Mouse (Mus musculus): ENCODE measurements around the gene Slc22a1. TPM values are rescaled to one million over a fixed set of nuclear protein-coding genes. Genes with fewer than 3 reads are reported as not detected.

Gene Slc22a1
- total RNA-seq, 1 experiment from 2014 or later: not detected

Other genes with a start within 250 kb of the Slc22a1 start
- 24.3 and 24.8 TPM in 2 replicates for gene Slc22a3, start 168.1 kb downstream of the Slc22a1 start, total RNA-seq (2017)
- gene Slc22a2, start 91.7 kb downstream of the Slc22a1 start, total RNA-seq (2017): not detected in 2 replicates
- 17.5 and 24.6 TPM in 2 replicates for gene Igf2r, start 93.8 kb upstream of the Slc22a1 start, total RNA-seq (2017)
- not detected in 2 replicates for gene Mas1, start 192.3 kb upstream of the Slc22a1 start, total RNA-seq (2017)
- gene Mrgprh, start 200.2 kb upstream of the Slc22a1 start, total RNA-seq (2017): not detected in 2 replicates
- not detected in 2 replicates for gene Pnldc1, start 234.4 kb upstream of the Slc22a1 start, total RNA-seq (2017)
- 769 and 1,091 TPM in 2 replicates for gene Tcp1, start 239.9 kb upstream of the Slc22a1 start, total RNA-seq (2017)
- gene Mrpl18, start 240.5 kb upstream of the Slc22a1 start, total RNA-seq (2017): 129 and 167 TPM in 2 replicates

Measured in hematopoietic stem cell, adult 5-6 weeks (primary cell).